Mouse (Mus musculus): ENCODE results near the gene Timm22. TPM values are rescaled to one million over a fixed set of nuclear protein-coding genes. Genes with fewer than 3 reads are reported as not detected.

The Timm22 gene
- total RNA-seq, 2 experiments from 2014 or later, result 48.7 TPM

DNA sequence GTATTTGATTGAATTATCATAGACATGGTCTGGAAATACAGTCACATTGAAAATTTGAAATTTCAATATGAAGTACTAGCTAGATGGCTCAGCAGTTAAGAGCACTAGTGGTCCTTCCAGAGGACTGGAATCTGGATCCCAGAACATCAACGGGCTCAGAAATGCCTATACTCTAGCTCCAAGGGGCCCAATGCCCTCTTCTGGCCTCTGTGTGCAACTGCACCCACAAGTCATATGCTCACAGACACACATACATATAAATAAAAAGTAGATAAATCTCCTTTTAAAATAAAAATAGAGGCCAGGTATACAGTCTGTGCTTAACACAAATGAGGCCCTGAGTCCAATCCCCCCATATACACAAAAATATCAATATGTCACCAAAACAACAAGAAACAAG is 19.7 kb upstream of the Timm22 start:
- no peak for DNase-seq (ENCODE audit: low spot score in 2 of 2)

DNA sequence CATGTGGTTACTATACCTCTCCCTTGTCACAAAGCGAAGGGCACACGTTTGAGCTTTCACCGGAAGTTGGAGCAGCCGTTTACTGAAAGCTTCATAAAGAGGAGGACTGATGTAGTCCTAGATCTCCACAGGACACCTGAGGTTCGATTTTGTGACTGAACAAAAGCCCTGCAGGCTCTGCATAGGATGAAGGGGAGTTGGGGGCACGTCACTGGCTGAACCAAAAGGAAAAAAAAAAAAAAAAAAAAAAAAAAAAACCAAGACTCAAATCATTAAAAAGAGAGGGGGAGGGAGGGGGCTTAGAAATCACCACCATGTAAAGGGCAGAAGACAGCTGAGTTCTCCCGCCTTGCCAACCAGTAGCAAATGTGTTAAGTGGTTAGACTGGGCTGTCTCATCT is 18.0 kb upstream of the Timm22 start:
- no peak for DNase-seq (ENCODE audit: low spot score in 2 of 2)

DNA sequence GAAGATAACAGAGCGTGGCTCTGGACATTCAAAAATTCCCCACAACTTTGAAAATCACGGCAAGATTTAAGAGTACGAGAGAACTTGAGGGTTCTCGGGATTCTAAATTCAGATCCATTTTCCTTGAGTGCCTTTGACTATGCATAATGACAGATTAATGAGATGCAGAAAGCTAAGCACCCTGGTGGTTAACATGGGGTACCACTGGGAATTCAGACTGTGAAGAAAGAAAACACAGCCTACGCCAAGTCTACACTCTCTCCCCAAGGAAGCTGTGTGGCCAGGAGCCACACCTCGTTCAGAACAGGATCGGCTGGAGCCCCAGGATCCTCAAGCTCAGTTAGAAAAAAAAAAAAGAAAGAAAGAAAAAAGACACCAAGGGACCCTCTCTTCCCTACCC is 14.2 kb upstream of the Timm22 start:
- no peak for DNase-seq (ENCODE audit: low spot score in 2 of 2)

DNA sequence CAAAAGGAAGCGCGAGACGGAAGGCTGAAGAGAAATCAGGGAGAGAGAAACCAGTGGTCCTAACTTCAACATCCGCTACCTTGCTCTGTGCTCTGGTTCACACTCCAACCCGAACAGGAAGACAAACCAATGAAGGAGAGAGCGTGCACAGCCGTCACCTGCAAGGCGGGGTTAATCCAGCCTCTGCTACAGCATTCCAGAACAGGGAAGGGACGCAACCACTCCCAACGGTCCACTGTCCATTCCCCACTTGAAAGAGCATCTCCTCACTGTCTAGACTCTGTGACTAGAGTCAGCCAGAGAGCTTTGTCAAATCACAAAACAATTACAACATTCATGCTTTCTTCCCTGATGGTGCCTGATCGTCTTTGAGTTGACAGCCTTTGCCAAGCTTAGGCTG is 13.8 kb upstream of the Timm22 start:
- DNase-seq (ENCODE audit: low spot score in 2 of 2), result no peak

DNA sequence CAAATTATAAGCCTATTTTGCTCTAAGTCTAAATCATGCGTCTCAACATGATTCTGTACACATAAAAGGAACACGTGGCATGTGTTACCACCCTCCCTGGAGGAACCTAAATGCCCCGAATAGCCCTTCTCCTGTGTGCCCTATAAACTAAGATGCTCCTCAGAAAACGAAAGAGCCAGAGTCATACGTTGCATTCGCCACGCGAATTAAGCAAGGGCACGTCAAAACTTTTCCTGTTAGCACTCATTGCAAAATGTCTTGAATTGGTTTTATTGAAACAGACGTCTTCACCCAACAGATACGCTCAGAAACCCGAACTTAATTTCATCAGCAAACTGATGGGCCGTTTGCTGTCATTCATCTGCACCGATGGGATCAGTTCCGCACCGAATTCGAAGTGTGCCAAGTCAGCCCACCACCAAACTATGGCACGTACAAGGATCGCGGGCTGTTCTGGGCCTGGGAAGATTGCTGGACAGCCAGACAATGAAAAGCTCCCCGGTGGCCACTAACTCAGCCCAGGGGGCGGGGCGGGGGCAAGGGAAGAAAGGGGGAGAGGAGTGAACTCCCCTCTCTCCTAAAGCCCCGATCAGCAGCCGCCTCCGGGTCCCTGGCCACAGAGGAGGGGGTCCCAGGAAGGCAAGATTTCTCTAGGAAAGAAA is 9.0 kb upstream of the Timm22 start:
- DNase-seq (ENCODE audit: low spot score in 2 of 2), result peak; percentile 32 to 64

DNA sequence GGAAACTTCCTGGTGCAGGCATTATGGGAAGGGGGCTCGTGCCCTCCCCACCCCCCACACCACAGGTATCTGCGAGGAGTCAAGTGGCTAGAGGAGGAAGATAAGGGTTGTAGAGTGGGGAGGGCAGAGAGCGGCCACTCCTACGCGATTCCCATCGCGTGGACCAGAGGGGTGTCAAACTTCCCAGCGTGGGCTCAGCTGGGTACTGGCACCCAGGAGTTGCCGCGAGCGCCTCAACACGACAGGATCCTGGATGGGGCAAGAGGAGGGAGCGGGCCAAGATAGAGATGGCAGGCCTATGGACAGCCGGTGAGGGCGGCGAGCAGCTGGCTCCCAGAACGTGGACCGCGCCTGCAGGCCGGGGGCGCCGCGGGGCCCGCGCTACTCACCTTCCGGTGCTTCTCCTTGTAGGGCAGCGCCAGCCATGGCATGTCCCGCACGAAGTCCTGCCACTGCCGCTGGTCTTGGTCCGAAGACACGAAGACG is 8.4 kb upstream of the Timm22 start:
- DNase-seq (ENCODE audit: low spot score in 2 of 2), result peak in 1 of 2 experiments; percentile 72

DNA sequence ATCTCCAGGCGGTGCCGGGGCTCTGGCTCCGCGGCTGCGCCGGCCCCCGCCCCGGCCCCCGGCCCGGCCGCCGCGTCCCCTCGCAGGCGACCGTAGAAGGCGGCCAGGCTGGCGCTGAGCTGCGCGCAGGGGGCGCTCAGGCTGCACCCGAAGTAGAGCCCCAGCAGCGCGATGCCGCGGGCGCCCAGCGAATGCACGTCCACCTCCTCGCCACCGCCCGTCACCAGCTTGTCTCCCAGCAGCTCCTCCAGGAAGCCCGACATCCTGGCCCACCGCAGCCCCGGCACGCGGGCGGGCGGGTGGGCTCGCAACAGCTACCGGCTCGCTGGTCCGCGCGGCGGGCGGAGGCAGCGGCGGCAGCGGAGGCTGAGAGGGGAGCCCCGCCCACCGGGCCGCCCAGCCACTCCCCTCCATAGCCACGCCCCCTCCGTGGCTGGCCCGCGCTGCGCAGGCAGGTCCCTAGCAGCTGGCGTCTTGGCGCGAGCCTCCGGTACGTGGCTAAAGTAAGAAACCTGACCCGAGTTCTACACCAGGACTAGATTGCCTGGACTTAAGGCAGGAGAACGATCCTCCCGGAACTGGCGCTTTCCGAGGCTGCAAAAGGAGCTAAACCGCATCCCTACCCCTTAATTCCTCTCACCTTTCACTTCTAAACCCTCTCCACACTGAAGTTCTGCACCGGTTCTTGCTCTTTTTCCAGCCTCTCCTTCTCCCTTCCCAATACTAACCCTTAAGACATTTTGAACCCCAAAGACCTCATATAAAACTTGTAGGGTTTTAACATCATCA is 7.8 kb upstream of the Timm22 start, which contains the start of gene Nxn:
Gene Nxn, minus strand, starts transcription at position 343 of the 789 bp plus-strand sequence.
- DNase-seq (ENCODE audit: low spot score in 2 of 2), result peak; percentile 96

DNA sequence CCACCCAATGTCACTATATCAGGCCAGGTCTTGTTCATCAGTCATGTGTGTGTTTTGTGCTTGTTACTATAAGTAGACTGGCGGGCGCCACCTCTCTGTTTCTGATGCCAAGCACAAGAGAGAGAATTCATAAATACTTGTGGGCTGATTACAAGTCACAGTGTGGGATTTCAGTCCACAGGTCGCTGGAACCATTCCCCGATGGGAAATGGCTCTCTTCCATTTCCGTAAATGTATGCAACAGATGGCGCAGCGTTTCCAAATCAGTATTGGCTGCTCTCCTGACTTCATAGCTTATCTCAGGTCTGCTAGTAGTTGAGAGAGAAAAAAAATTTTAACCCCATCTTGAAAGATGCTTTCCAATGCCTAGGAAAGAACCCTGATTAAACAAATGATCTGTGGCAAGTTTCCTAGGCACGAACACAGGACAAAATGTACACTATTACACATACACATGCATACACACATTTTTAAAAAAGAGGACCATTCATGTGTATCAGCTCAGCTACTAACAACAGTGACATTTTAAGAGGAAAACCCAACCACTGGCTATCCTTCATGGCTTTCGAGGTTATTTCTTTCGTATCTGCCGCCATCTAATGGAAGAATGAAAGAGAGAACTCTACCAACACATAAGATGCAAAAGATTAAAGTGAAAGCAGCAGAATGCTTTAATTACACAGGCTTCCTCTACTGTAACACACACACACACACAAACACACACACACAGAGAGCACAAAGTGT is 7.0 kb upstream of the Timm22 start:
- DNase-seq (ENCODE audit: low spot score in 2 of 2), result peak in 1 of 2 experiments; percentile 47

DNA sequence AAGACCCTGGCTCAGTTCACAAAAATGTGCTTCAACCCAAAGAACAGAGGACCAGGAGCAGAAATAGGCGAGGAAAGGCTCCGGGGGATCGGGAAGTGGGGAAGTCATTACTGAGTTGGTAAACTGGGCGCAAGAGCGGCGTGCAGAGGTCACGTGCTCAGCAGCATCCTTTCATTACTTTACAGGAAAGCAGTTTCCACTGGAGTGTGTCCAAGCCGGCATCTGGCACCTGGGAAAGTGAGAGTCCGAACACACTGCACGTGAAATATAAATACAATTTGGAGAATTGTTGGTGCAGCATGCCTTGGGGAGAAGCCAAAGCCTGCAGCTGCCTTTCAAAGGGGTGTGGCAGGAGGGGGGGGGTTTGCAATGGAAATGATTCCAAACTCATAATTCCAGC is 5.4 kb upstream of the Timm22 start:
- DNase-seq (ENCODE audit: low spot score in 2 of 2), result peak in 1 of 2 experiments; percentile 46

DNA sequence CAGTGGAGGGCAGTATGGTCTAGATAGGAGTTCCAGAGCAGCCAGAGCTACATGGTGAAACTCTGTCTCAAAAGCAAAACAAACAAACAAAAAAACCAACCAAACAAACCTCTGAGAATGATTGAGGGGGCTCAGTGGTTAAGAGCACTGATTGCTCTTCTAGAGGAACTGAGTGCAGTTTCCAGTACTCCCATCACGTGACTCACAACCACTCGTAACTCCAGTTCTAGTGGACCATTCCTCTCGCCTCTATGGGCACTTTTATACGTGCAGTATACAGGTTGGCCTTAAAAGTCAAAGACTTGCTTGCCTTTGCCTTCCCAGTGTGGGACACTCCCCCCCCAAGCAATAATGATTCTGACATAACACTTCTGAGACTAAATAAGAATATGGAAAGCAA is 1.6 kb upstream of the Timm22 start:
- DNase-seq (ENCODE audit: low spot score in 2 of 2), result no peak

DNA sequence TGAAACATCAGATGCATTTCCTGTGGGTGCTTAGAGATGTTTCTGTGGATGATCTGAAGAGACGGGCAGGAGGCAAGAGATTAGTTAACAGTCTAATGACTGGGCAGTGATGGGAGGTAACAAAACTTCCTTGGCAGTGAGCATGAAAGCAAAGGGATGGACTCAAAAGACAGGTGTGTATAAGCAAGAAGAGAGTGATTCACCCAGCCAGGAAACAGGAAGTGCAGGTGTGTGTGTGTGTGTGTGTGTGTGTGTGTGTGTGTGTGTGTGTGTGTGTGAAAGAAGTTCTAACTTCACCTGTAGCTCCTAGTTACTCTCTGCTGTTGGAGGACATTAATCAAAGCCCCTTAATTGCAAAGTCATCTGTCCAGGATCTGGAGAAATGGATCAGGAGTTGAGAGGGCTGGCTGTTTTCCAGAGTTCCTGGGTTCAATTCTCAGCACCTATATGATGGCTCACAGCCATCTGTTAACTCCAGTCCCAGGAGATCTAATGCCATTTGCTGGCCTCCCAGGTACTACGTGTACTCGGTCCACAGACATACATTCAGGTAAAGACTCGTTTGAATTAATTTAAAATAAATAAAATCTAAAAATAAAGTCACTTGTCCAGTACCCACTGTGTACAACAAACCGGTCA is 1.0 kb upstream of the Timm22 start:
- no peak for DNase-seq (ENCODE audit: low spot score in 2 of 2)

DNA sequence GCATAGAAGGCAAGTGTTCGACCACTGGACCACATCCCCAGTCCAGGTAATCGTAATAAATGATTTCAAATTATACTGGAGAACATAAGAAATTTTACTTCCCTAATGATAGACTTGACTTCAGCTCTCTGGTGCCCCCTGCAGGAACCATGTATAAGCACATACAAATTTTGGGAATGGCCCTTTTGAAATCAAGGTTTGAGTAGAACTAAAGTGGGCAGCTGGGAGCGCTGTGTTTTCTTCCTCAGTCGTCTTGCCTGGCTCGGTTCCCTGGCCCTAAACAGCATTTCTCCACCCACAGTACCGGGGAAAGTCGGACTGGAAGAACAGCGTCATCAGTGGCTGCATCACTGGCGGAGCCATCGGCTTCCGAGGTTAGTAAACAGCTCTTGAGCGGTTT is 4.1 kb downstream of the Timm22 start:
- DNase-seq (ENCODE audit: low spot score in 2 of 2), result peak in 1 of 2 experiments; percentile 59

DNA sequence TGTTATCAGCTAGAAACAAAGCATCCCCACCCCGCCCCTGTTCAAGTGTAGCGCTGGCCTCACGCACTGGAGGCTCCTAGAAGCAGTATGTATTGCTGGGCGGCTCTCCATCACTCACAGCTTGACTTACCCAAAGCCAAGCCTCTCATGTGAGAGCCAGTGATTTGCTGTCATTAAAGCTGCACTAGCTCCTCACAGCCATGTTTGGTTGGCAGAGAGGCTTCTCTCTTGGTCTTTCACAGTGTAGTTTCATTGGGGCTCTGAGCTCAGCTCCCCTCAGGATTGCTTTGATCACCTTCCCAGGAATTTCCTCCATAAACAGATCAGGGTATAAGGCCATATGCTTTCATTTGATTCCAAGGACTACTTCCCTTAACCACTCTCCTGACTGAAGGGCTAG is 6.5 kb downstream of the Timm22 start:
- no peak for DNase-seq (ENCODE audit: low spot score in 2 of 2)

DNA sequence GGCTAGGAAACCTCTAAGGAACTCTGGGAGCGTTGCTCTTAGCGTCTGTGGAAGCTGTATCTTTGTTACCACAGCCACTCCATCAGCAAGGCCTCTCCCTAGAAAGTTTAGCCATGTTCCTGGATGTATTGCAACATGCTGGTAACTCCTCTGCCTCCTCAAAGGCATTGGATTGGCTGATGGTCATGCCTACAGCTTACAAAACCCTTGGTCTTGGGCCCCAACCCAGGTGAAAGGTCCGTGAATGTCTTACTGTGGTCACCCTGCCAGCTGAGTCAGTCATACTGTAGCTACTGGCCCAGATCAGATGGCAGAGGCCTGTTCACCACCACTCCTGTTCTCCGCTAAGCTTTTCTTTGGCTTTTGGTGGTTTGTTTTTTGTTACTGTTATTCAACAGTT is 8.2 kb downstream of the Timm22 start:
- DNase-seq (ENCODE audit: low spot score in 2 of 2), result no peak

DNA sequence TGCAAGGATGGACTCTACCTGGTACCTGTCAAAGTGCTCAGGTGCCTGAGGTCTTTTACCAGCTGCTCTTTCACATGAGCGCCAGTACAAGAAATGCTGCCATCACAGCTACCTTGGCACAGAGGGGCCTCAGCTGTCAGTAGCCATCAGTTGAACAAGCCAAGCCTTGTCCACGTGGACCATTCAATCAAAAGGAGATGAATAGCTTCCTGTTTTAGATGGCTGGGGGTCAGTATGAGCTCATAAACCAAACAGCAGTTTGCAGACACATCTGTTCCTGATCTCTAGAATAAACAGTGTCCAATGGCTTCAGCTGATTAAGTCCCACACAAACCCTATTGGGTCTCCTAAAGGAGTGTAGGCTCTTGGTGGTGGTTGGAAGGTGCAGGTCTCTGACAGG is 9.2 kb downstream of the Timm22 start:
- DNase-seq (ENCODE audit: low spot score in 2 of 2), result no peak

DNA sequence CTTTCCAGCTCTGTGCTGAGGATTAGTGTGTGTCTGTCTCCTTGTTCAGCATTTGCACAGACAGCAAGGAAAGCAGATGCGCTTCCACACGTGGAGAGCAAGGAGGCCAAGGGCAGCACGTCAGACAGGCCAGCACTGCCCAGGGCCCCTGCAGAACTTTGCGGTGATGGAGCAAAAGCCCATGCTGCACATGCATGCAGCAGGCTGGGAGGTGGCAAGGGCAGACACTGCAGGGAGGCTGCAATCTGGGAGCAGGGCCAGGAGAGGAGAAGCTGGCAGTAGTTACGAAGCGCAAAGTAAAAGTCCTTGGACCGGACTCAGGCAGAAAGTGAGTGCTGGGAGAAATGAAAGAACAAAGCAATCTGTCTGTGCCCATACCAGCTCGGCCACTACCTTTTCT is 11.7 kb downstream of the Timm22 start:
- no peak for DNase-seq (ENCODE audit: low spot score in 2 of 2)

DNA sequence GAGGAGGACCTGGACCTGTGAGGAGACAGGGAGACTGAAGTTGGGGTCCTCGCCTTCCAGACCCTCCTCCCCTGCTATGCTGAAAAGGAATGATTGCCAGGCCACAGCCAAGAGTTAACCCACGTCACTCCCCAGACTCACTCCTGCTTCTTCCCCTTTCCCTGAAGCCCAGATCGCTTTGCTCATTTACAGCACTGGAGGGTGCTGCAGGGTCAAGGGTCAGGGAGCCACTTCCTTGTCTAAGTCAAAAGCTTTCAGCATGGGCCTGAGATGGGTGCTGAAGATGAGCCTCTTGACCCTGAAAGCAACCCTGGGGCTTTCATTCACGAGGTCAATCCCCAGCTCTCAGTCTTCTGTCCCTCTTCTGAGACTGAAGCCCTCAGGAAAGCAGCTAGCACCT is 12.4 kb downstream of the Timm22 start:
- no peak for DNase-seq (ENCODE audit: low spot score in 2 of 2)

DNA sequence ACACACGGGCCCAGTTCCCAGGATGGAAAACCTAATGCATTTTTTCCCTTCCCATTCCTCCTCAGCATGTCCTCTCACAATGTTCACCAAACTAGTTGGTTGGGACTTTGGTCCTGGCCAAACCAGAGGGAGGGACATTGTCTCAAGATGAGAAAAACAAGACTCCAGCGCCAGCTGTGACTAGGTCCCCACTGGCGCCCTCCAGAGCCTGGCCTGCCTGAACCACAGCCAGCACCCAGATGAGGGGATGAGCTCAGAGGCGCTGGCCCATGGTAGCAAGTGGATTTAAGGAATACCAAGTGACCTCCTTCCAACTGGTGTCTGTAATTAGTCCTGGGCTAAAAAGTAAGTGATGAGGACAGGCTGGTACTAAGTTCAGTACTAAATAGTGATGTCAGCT is 14.1 kb downstream of the Timm22 start:
- DNase-seq (ENCODE audit: low spot score in 2 of 2), result peak in 1 of 2 experiments; percentile 55

DNA sequence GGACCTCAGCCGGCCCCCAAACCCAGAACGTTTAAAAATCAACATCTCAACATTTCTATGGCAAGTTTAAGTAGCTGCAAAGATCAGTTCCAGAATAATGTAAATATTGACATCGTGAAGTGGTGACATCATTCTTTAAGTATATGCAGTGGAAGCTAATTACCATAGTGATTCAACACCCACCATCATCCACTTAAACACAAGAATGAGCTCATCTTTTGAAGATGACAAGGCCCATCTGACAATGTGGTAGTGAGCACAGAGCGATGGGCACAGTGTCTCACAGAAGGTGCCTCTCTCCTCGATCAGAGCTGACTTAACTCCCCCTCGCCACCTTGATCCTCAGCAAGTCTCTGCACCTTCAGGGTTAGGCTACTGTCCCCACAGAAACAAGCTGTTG is 19.0 kb downstream of the Timm22 start:
- DNase-seq (ENCODE audit: low spot score in 2 of 2), result no peak

DNA sequence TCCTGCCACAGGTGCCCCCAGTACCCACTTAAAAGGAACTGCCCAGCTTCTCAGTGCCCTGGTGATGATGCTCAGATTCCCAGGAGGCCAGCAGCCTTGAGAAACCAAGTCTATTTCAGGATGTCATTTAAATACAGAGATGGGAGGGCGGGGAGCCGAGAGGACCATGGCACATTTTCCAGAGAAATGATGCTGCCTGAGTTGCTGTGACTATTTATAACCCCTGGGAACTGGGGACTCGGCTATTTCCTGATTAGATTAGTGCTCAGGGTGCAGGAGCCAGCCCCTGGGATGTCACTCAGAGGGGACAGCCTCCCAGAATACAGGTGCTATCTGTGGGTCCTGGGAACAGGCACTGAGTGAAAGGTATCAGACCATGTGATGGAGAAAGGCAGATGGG is 21.0 kb downstream of the Timm22 start:
- DNase-seq (ENCODE audit: low spot score in 2 of 2), result no peak

DNA sequence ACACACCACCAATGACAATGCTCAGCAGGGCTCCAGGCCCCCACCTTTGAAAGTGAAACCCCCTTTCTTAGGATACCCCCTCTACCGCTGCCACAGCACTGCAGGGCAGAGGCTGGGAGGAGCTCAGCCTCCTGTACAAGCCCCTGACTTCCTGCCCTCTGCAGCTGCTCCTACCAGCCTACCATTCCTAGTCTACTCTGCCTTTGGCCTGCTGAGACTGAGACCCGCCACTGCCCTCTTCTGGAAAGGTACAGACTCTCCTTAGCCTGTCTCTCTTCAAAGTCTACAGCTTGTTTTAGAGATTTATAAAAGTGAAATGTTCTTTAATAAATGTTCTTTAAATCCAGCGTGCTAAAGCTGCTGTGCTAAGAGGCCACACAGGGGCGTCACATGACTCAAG is 22.3 kb downstream of the Timm22 start:
- DNase-seq (ENCODE audit: low spot score in 2 of 2), result no peak

Data from gastrocnemius, postnatal 4 days (tissue).